Mouse (Mus musculus) spleen, adult 2 months (tissue): ENCODE measurements around the gene Shtn1. TPM values are rescaled to one million over a fixed set of nuclear protein-coding genes. Genes with fewer than 3 reads are reported as not detected.

Experiments used
- DNase-seq, 2 experiments: peaks; one replicate each; pipeline versions ENCODE4 v3.0.0 to v3.0.0-alpha.2; 2012 to 2021; ENCODE audit warnings: low spot score in 2 of 2, low read depth in 1 of 2
- H3K27ac ChIP-seq: fragments of 200-500 bp; 2 replicates; pipeline ENCODE4 v1.5.1; 2012; ENCODE audit warnings: low read length, inconsistent platforms; ENCODE audit not compliant: insufficient read depth
- H3K27me3 ChIP-seq: fragments of 200-500 bp; 2 replicates; pipeline ENCODE4 v1.6.1; 2012; ENCODE audit warnings: mild to moderate bottlenecking, moderate library complexity, low read length, inconsistent platforms; ENCODE audit not compliant: control insufficient read depth, insufficient read depth
- H3K36me3 ChIP-seq: fragments of 200-500 bp; 2 replicates; pipeline ENCODE4 v1.6.1; 2012; ENCODE audit warnings: mild to moderate bottlenecking, low read length, inconsistent platforms; ENCODE audit not compliant: control insufficient read depth, insufficient read depth
- H3K4me1 ChIP-seq: fragments of 200-500 bp; 2 replicates; pipeline ENCODE4 v1.6.1; 2011; ENCODE audit warnings: inconsistent platforms; ENCODE audit not compliant: control insufficient read depth, insufficient read depth, insufficient read length
- H3K4me3 ChIP-seq: fragments of 200-500 bp; 2 replicates; pipeline ENCODE4 v1.5.1; 2011; ENCODE audit warnings: mild to moderate bottlenecking, inconsistent platforms; ENCODE audit not compliant: insufficient read depth, insufficient read length; ENCODE audit errors: extremely low read depth
- CTCF ChIP-seq: fragments of 200-500 bp; IDR thresholded peaks from 2 replicates; pipeline ENCODE4 v1.5.1; 2011; ENCODE audit warnings: mild to moderate bottlenecking, inconsistent platforms; ENCODE audit not compliant: insufficient read depth, insufficient read length, insufficient replicate concordance; ENCODE audit errors: extremely low read depth
- POLR2A ChIP-seq: fragments of 200-500 bp; IDR thresholded peaks from 2 replicates; pipeline ENCODE4 v1.6.1; 2011; ENCODE audit warnings: low read depth, low read length, inconsistent platforms
- WGBS: fragments of 180-500 bp; shearing (Covaris S2); methylation state at CpG from one replicate; pipeline ENCODE4 v1.1.7; 2018; 5-methylcytosine and 5-hydroxymethylcytosine counted together
- polyA plus RNA-seq: library from polyadenylated mRNA; depleted of rRNA; stranded (reverse); fragments of >200 nt; gene quantifications from 2 replicates; pipeline ENCODE4 v1.2.3, GENCODE M21; 2012

Shtn1 gene
- polyA plus RNA-seq, 1 experiment, result 1.7 TPM

GRCm38 (mm10) chr19:59076131-59076530, 231 bp upstream of the Shtn1 start:
- 35% methylated on average over 5 of the region's 5 CpGs for WGBS
- H3K4me3 ChIP-seq, result no peak overlapping the region

GRCm38 (mm10) chr19:59074841-59075471, 944 bp downstream of the Shtn1 start:
- H3K27ac ChIP-seq, result peak overlapping the region; percentile 8; the same call in 1 of the 2 replicates
- WGBS, result 2% methylated on average over 46 of the region's 46 CpGs

More at GRCm38 (mm10) chr19:59076131-59076530, 231 bp upstream of the Shtn1 start:
- no peak overlapping the region for H3K27ac ChIP-seq
- DNase-seq, result no peak
- H3K36me3 ChIP-seq, result no peaks in the 10 kb centered on the region
- H3K27me3 ChIP-seq, result 0 out of 2 replicates have a peak, but pooled peaks cover 2% of the 10 kb centered on the region
- no peaks in the 10 kb centered on the region for H3K4me1 ChIP-seq
- TF ChIP-seq CTCF (no peak), POLR2A (no peak)

GRCm38 (mm10) chr19:59074381-59074780, 1.5 kb downstream of the Shtn1 start:
- TF ChIP-seq CTCF, result no peak
- no peak for TF ChIP-seq POLR2A
- 62% methylated on average over 3 of the region's 3 CpGs for WGBS

More at GRCm38 (mm10) chr19:59074841-59075471, 944 bp downstream of the Shtn1 start:
- DNase-seq, result no peak
- H3K36me3 ChIP-seq, result no peaks in the 10 kb centered on the region
- 0 out of 2 replicates have a peak, but pooled peaks cover 2% of the 10 kb centered on the region for H3K27me3 ChIP-seq
- H3K4me1 ChIP-seq, result no peaks in the 10 kb centered on the region
- peak overlapping the region; percentile 31; the same call in 1 of the 2 replicates for H3K4me3 ChIP-seq
- no peak for TF ChIP-seq CTCF
- TF ChIP-seq POLR2A, result no peak

DNA sequence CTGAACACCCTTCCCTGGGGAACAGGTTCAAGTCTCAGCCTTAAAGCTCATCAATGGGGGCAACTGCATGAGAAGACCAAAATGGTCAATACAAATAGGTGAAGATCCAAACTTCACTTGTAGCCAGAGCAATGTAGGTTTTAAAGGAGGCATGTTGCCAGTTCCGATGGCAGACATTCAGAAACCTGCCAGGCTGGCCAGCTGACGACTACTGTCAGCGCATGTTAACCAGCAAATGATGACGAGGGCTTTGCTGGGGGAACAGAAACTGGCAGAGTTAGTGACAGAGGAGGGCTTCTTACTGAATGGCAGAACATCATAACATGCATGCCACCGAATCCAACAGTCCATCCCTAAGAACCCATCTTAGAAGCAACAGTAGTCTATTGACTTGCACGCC, 2.9 kb downstream of the Shtn1 start:
- Histone ChIP-seq H3K36me3 (no peaks in the 10 kb centered on the region), H3K4me3 (no peak overlapping the region), H3K27me3 (0 out of 2 replicates have a peak, but pooled peaks cover 2% of the 10 kb centered on the region), H3K4me1 (no peaks in the 10 kb centered on the region), H3K27ac (no peak overlapping the region)
- WGBS, result 84% methylated on average over 6 of the region's 6 CpGs
- TF ChIP-seq CTCF, result no peak
- no peak for TF ChIP-seq POLR2A
- no peak for DNase-seq

More at GRCm38 (mm10) chr19:59074381-59074780, 1.5 kb downstream of the Shtn1 start:
- H3K27me3 ChIP-seq, result 0 out of 2 replicates have a peak, but pooled peaks cover 2% of the 10 kb centered on the region
- H3K4me3 ChIP-seq, result no peak overlapping the region
- no peak for DNase-seq
- H3K36me3 ChIP-seq, result no peaks in the 10 kb centered on the region
- H3K4me1 ChIP-seq, result no peaks in the 10 kb centered on the region
- H3K27ac ChIP-seq, result no peak overlapping the region

DNA sequence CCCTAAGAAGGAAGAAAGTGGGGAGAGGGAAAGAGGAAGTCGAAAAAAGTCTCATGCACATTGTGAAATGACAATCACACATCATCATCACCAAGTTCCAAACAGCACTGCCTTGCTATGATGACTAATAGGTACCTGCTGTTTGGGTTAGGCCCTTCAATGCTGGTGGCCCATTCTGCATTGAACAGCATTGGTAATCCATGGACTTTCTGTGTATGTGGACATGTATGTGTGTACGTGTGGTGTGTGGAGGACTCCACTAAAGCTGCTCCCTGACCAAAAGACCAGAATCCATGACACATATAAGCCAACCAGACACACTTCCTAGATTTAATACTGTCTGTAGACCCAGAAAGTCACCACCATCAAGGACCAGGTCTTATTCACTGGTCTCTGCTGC, 3.9 kb downstream of the Shtn1 start:
- no peaks in the 10 kb centered on the region for H3K36me3 ChIP-seq
- 85% methylated on average over 2 of the region's 2 CpGs for WGBS
- no peak for TF ChIP-seq CTCF
- no peak for TF ChIP-seq POLR2A
- DNase-seq, result no peak
- H3K27ac ChIP-seq, result no peak overlapping the region
- H3K4me1 ChIP-seq, result no peaks in the 10 kb centered on the region
- 0 out of 2 replicates have a peak, but pooled peaks cover 2% of the 10 kb centered on the region for H3K27me3 ChIP-seq
- no peak overlapping the region for H3K4me3 ChIP-seq

DNA sequence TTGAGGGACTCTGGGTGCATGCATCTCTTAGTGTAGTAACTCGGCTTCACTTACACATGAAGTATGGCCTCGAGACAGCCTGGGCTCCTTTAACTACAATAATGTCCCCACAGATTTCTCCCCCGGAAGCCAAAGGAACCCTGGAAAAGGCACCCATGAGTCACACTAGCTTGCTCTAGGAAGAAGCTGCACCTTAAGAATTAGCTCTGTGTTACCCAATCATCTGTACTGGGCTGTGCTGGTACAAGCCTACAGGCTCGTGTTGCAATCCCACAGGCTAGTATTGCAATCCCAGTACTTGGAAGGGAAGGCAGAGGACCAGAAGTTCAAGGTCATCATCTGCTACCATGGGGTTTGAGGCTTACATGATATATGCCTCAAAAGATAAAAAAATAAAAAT, 4.5 kb downstream of the Shtn1 start:
- H3K27ac ChIP-seq, result no peak overlapping the region
- H3K36me3 ChIP-seq, result no peaks in the 10 kb centered on the region
- 84% methylated on average over 4 of the region's 4 CpGs for WGBS
- no peaks in the 10 kb centered on the region for H3K4me1 ChIP-seq
- no peak for DNase-seq
- TF ChIP-seq CTCF (no peak), POLR2A (no peak)
- H3K27me3 ChIP-seq, result 0 out of 2 replicates have a peak, but pooled peaks cover 2% of the 10 kb centered on the region
- H3K4me3 ChIP-seq, result no peak overlapping the region

GRCm38 (mm10) chr19:59067652-59068051, 8.2 kb downstream of the Shtn1 start:
- Histone ChIP-seq H3K36me3 (no peaks in the 10 kb centered on the region), H3K4me1 (no peaks in the 10 kb centered on the region), H3K27ac (no peak overlapping the region), H3K4me3 (no peak overlapping the region), H3K27me3 (no peaks in the 10 kb centered on the region)
- DNase-seq, result no peak
- TF ChIP-seq POLR2A, result no peak
- no peak for TF ChIP-seq CTCF
- WGBS, result 56% methylated on average over 1 of the region's 1 CpGs
